Mouse (Mus musculus) B cell, adult 62 days (primary cell): ENCODE results near the gene Usp3. TPM values are rescaled to one million over a fixed set of nuclear protein-coding genes. Genes with fewer than 3 reads are reported as not detected.

Experiments
- total RNA-seq: library from RNA; stranded (reverse); gene quantifications from 4 replicates; pipeline ENCODE4 v1.2.4, GENCODE M21; 2023

Gene Usp3
- total RNA-seq: 86.7 to 98.1 TPM (median 96.6 TPM) in 4 replicates

GRCm38 (mm10) chr9:66592708-66593612, at the start of gene Usp3:
TSS of gene Usp3 (minus strand) at chr9:66593142.

GRCm38 (mm10) chr9:66514256-66514770, 78.6 kb downstream of the Usp3 start, which contains the start of gene Fbxl22:
TSS of gene Fbxl22 (minus strand) at chr9:66514593.

Other genes starting within 250 kb of the Usp3 start
- 109 to 115 TPM (median 110 TPM) in 4 replicates for gene Herc1, start 242.7 kb downstream of the Usp3 start, total RNA-seq
- 4.1 to 4.9 TPM (median 4.6 TPM) in 4 replicates for gene Fbxl22, start 78.5 kb downstream of the Usp3 start, total RNA-seq
- 0.17 to 0.19 TPM in 2 of 4 replicates, not detected in the others for gene Car12, start 120.5 kb upstream of the Usp3 start, total RNA-seq
- gene Aph1b, start 202.3 kb upstream of the Usp3 start, total RNA-seq: 1.1 to 3.0 TPM (median 2.0 TPM) in 4 replicates
- gene Gm10647, start 203.9 kb upstream of the Usp3 start, total RNA-seq: not detected in 4 replicates
- 0.63 to 1.1 TPM (median 0.88 TPM) in 4 replicates for gene Aph1c, start 241.6 kb upstream of the Usp3 start, total RNA-seq